Mouse (Mus musculus): ENCODE data around the gene Ccl21a.
"Not testable (repeated sequence)": the region's sequence is repeated elsewhere in the genome, so short reads cannot be mapped to it uniquely, and the experiment has no call there.

Ccl21a gene

GRCm38 (mm10) chr4:42773893-42774292, at the start of gene Ccl21a:
Gene Ccl21a, minus strand, starts transcription at chr4:42773993.
- not testable (repeated sequence) for DNase-seq

DNA sequence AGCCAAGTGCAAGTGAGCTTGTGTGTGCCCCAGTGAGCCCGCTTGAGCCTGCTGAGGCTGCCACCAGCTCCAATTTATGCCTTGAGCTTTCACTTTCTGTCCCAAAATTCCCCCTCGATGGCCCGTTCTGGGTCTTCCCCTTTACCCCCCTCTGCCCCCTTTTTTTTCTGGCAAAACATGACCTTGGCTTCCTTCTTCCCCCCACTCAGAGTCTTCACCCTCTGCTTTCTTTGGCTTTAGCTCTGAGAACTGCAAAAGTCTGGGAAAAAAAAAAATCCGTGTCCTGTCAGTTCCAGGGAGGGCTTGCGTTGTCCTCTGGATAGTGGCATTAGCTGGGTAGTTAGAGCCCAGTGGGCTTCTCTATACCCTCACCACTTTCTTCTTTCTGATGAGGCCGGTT, 17.3 kb downstream of the Ccl21a start, which contains the start of gene Ccl19:
Gene Ccl19 (minus strand): TSS at position 101 of the 400 bp plus-strand sequence.
- DNase-seq: not testable (repeated sequence)

DNA sequence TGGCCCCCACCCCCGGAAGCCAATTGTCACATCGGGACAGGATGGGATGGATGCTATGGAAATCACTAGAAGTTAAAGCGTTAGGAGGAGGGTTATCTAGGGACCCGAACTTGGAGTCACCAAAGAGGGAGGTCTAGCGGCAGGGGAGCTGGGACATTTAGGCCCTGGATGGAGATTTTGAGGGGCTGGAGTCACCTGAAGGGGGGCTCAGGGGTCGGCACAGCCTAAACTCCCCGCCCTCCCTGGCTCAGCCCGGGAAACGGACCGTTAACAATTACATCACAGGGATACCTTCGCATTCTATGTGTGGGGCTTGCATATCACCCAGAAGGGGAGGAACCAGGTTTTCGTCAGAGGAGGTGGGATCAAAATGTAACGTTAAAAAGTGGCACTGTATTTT, 38.5 kb downstream of the Ccl21a start, which contains the start of gene 4930578G10Rik:
Gene 4930578G10Rik (plus strand): TSS at position 301 of the 400 bp plus-strand sequence.
- not testable (repeated sequence) for DNase-seq
